Mouse (Mus musculus) mature B cell (primary cell): ENCODE measurements around the gene Hyal5.

ENCODE experiments used
- in situ Hi-C: fragments of 300-500 bp; cut with MboI; formaldehyde crosslinking; loops from 2 replicates; pipeline ENCODE4 v1.14.3; 2019

The Hyal5 gene

GRCm38 (mm10) chr6:24857697-24858096 is at the start of gene Hyal5:
Gene Hyal5 (plus strand): TSS chr6:24857997.
- in situ Hi-C loops, result no loop called here

DNA sequence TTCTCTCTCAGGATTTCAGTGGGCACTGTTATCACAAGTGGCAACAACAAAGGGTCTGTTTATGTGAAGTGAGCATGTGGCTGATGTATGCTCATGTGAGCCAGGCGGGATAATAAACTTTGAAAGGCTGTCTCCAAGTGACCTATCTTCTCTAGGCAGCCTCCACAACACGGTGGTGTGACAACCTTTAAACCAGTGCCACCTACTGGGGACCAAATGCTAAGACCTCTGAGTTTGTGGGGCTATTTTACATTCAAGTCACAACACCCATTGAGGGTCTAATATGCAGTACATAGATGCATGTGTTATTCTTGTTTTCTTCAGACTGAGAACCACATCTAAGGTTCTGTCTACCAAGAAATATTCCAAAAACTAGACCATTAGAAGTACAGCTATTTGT is 35.7 kb upstream of the Hyal5 start:
- in situ Hi-C loops, result no loop called here

DNA sequence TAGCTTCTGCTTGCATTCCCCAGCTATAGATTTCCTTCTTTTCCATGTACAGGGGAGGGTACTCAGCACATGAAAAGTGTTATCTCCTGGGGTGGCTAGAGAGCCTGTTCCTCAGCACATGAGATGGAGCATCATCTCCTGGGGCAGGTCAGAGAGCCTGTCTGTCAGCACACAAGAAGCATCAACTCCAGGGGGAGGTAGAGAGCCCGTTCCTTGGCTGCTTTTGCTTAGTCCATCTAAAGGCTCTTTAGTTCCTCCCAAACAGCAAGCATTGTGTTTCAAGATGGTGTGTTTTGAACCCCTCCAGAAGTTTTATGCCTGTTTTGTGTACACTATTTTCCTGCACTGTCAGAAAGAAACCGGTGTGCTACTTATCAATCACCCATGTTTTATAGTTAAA is 2.5 kb downstream of the Hyal5 start:
- in situ Hi-C loops, result no loop called here

DNA sequence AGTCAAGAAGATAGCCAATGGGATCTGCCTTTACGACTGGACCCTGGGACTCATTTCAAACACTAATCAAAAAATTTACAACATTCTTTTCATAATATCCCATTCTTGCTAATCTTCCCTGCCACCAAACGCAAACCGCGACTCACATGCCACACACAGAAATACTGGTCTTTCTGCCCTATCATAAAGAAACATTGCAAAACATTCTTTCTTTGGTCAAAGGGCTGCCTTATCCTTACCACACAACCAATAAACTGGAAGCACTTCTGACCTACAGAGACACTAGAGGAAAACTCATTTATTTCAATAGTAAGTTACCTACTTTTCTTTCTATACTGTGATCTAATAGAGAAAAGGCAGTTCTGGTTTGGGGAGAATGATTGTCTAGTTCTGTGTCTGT is 5.9 kb downstream of the Hyal5 start:
- in situ Hi-C loops, result no loop called here

DNA sequence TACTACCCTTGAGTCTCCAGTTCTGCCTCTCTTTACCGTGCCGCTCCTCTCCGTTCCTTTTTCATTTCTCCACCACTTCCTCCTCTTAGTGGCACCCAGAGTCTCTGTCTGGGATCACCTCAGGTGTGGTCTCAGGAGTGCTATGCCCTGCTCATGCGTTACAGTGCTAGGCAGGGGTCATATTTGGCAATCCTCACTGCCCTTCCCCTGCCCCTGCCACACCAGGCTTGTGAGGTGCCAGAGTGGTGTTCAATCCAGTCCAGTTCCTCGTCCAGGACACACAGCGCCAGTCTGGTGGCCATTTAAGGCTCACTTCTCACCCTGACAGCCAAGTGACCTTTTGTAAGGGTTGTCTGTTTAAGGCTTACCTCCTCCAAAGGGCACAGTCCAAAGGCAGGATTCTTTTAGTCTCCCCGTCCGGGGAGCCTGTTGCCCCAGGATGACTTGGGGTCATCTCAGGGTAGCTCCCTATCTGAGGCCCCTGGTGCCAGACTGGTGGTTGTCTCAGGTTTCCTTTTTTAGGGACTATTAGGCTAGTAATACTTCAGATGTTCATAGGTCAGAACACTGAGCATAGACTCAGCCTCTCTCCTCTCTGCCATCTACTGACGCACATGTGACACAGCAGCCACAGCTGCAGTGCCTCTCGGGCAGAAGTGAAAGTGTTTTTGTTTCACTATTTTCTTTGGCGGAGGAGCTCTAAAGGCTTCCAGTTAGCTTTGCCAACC is 36.5 kb downstream of the Hyal5 start:
- in situ Hi-C loops, result no loop called here

GRCm38 (mm10) chr6:24894874-24895183 is 37.0 kb downstream of the Hyal5 start:
- in situ Hi-C loops, result no loop called here

DNA sequence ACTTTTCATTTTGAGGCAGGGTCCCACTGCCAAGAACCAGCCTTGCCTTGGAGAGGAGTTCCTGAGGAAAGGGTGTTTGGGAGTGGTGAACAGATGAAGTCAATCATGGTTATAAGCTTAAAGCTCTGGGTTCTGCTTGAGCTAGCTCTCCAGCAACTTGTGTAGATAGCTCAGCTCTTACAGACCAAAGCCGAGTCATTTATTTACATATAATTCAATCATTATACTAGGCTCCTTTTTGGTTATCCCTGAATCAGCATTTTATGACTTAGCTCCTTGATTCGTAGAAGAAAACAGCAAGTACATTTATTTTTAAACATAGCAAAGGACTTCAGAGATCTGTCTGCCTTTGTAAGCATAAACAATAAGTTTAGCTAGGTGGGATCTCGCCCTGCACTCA is 47.3 kb downstream of the Hyal5 start:
- in situ Hi-C loops, result no loop called here

- in situ Hi-C loops, result no loop called here
These were observed 50.0 kb downstream of the Hyal5 start for GRCm38 (mm10) chr6:24907824-24908223.

DNA sequence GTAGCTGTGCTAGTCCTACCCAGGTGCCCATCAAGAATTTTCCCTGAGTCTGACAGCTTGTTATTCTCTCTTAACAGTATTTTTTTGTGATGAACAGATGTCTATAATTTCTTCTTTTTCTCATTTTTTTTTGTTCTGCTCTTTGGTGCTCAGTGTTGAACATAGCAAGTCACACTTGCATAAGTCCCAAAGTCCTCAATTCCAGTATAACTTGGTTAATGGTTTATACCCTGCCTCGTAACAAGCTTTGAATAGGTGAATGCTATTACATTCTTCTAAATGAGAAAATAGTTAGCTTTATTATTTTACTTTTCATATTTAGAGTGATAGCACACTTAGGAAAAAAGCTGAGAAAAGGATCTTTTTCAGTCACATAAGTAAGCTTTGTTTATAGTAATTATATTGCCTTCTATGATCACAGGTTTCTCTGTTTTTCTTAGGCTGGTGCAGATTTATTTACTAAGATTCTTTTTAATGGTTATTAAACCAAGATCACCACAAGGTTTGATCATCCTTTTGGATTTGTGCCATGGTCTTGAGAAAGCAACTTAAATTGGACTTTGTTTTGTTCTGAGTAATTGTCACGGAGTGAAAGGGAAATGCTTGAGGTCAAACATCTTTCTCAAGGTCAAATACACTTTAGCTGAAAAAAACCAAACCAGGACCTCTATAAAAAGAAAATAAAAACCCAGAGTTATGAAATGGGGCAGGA is 52.4 kb downstream of the Hyal5 start:
- in situ Hi-C loops, result no loop called here

GRCm38 (mm10) chr6:24910728-24911105 is 52.9 kb downstream of the Hyal5 start:
- in situ Hi-C loops, result no loop called here

GRCm38 (mm10) chr6:24913591-24913990 is 55.8 kb downstream of the Hyal5 start:
- in situ Hi-C loops, result no loop called here

- in situ Hi-C loops, result no loop called here
These were observed 67.4 kb downstream of the Hyal5 start for GRCm38 (mm10) chr6:24925076-24925785.
